20 mouse cellular contexts compared by ENCODE assay signal in the genomic region with DNA sequence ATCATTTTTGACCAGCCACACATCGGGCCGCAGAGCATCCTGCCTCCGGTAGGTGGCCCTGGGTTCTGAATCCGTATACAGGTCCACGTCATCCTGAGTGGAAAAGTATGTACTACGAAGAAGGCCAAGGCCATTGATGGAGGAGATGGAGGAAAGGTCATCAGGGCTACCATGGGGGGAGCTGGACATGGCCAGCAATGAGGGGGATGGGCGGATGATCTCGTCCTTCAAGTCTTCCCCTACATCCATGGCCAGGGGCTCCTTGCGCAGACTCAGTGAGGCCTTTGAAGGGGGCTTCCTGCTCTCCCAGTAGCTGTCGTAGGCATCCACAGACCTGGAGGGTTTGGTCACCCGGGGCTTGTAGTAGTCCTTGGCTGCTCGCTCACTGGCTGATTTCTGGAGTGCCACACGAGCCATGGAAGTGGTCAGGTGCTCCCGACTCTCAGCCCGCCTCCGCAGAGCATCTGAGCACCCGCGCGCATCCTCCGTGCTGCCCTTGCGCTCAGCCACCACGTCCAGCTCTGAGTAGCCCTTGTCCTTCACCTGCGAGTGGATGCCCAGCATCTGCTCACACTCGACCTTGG. TPM values are rescaled to one million over a fixed set of nuclear protein-coding genes. Genes with fewer than 3 reads are reported as not detected.
A peak's percentile ranks its signal among the peaks of the same experiment; 100 is the strongest.
DNase-seq lines count a peak whose midpoint lies in the region; ATAC-seq and TF ChIP-seq lines count a peak whose summit lies in the region.
"Had no signal": no experiment of that assay in that cellular context is flagged by ENCODE, and none has a peak within 500 bp of the region (broad histone marks: within the 10 kb centered on the region; RNA-seq: fewer than 3 reads in every experiment).

No protein-coding gene starts in this region.

- 92% methylated on average over 24 of the region's 24 CpGs for WGBS in forebrain, embryonic 12.5 days
- 95% methylated on average over 24 of the region's 24 CpGs for WGBS in forebrain, embryonic 13.5 days
- WGBS in intestine, embryonic 16.5 days = 94% methylated on average over 24 of the region's 24 CpGs
- 96% methylated on average over 24 of the region's 24 CpGs for WGBS in forebrain, postnatal 0 days

- H3K9ac ChIP-seq in forebrain, embryonic 12.5 days = no peak overlapping the region
- H3K9ac ChIP-seq in forebrain, embryonic 13.5 days = no peak overlapping the region
- H3K9ac ChIP-seq in intestine, embryonic 16.5 days (ENCODE audit: low read depth, low read length) = no peak overlapping the region
- no peak overlapping the region for H3K9ac ChIP-seq in forebrain, postnatal 0 days
- H3K9ac ChIP-seq: heart, embryonic 15.5 days; hindbrain, embryonic 14.5 days; neural tube, embryonic 13.5 days had no signal

- H3K27ac ChIP-seq in forebrain, embryonic 12.5 days = 0 out of 2 replicates have a peak overlapping the region, but pooled peaks have one; percentile 8
- no peak overlapping the region for H3K27ac ChIP-seq in forebrain, embryonic 13.5 days
- no peak overlapping the region for H3K27ac ChIP-seq in intestine, embryonic 16.5 days (ENCODE audit: low read length)
- H3K27ac ChIP-seq in forebrain, postnatal 0 days (ENCODE audit: low read depth, low read length) = no peak overlapping the region
- H3K27ac ChIP-seq: embryonic facial prominence, embryonic 10.5 days; heart, embryonic 15.5 days; hindbrain, embryonic 14.5 days; limb, embryonic 10.5 days; neural tube, embryonic 13.5 days had no signal

- no peak overlapping the region for H3K4me3 ChIP-seq in forebrain, embryonic 12.5 days (replicated peaks)
- H3K4me3 ChIP-seq in forebrain, embryonic 13.5 days = no peak overlapping the region
- H3K4me3 ChIP-seq in intestine, embryonic 16.5 days (ENCODE audit: low read length) = no peak overlapping the region
- H3K4me3 ChIP-seq in forebrain, postnatal 0 days (ENCODE audit: low read depth, low read length) = no peak overlapping the region
- H3K4me3 ChIP-seq: embryonic facial prominence, embryonic 10.5 days; heart, embryonic 15.5 days; limb, embryonic 10.5 days; neural tube, embryonic 13.5 days had no signal

- peaks cover 53% of the 10 kb centered on the region for H3K36me3 ChIP-seq in forebrain, embryonic 12.5 days (replicated peaks)
- peaks cover 58% of the 10 kb centered on the region for H3K36me3 ChIP-seq in forebrain, embryonic 13.5 days (ENCODE audit: poor library complexity, severe bottlenecking)
- H3K36me3 ChIP-seq in intestine, embryonic 16.5 days (ENCODE audit: control insufficient read depth, insufficient read depth, low read length) = peaks cover 10% of the 10 kb centered on the region; the same call in 1 of the 2 replicates
- H3K36me3 ChIP-seq in forebrain, postnatal 0 days (ENCODE audit: insufficient read depth) = peaks cover 39% of the 10 kb centered on the region

- peak; percentile 83 for DNase-seq in brain, adult 2 months (ENCODE audit: low read depth, low spot score)
- peak; percentile 85 for DNase-seq in cerebellum, adult 11-12 months
- DNase-seq in cerebellum, postnatal 10 days = peak; percentile 43 to 58
- no peak for DNase-seq in thymus, postnatal 4 days
- DNase-seq in forebrain, postnatal 0 days = no peak
- DNase-seq: heart, postnatal 4 days; liver; lung, postnatal 4 days; midbrain, embryonic 14.5 days had no signal

- no peak for TF ChIP-seq CTCF in forebrain, postnatal 0 days (IDR thresholded peaks at IDR 0.05; ENCODE audit: low read depth)

- H3K9me3 ChIP-seq in forebrain, embryonic 12.5 days = no peaks in the 10 kb centered on the region
- no peaks in the 10 kb centered on the region for H3K9me3 ChIP-seq in forebrain, embryonic 13.5 days (replicated peaks)
- no peaks in the 10 kb centered on the region for H3K9me3 ChIP-seq in intestine, embryonic 16.5 days (ENCODE audit: control insufficient read depth, low read length)
- no peaks in the 10 kb centered on the region for H3K9me3 ChIP-seq in forebrain, postnatal 0 days (ENCODE audit: low read length)
- H3K9me3 ChIP-seq: embryonic facial prominence, embryonic 10.5 days; heart, embryonic 15.5 days; limb, embryonic 10.5 days; neural tube, embryonic 13.5 days had no signal

- no peaks in the 10 kb centered on the region for H3K27me3 ChIP-seq in forebrain, embryonic 12.5 days
- H3K27me3 ChIP-seq in forebrain, embryonic 13.5 days = no peaks in the 10 kb centered on the region
- no peaks in the 10 kb centered on the region for H3K27me3 ChIP-seq in intestine, embryonic 16.5 days (replicated peaks; ENCODE audit: control insufficient read depth, insufficient read depth, low read length)
- no peaks in the 10 kb centered on the region for H3K27me3 ChIP-seq in forebrain, postnatal 0 days (ENCODE audit: insufficient read depth, low read length)
- H3K27me3 ChIP-seq: heart, embryonic 15.5 days; neural tube, embryonic 13.5 days had no signal

- H3K4me1 ChIP-seq in forebrain, embryonic 12.5 days = no peaks in the 10 kb centered on the region
- 0 out of 2 replicates have a peak, but pooled peaks cover 3% of the 10 kb centered on the region for H3K4me1 ChIP-seq in forebrain, embryonic 13.5 days
- peaks cover 28% of the 10 kb centered on the region for H3K4me1 ChIP-seq in intestine, embryonic 16.5 days (ENCODE audit: control insufficient read depth, insufficient read depth, low read length)
- H3K4me1 ChIP-seq in forebrain, postnatal 0 days (ENCODE audit: insufficient read depth) = no peaks in the 10 kb centered on the region
- H3K4me1 ChIP-seq: embryonic facial prominence, embryonic 10.5 days; limb, embryonic 10.5 days had no signal

- H3K4me2 ChIP-seq in forebrain, embryonic 12.5 days = no peak overlapping the region
- no peak overlapping the region for H3K4me2 ChIP-seq in forebrain, embryonic 13.5 days
- H3K4me2 ChIP-seq in intestine, embryonic 16.5 days (ENCODE audit: low read depth, low read length) = no peak overlapping the region
- no peak overlapping the region for H3K4me2 ChIP-seq in forebrain, postnatal 0 days (ENCODE audit: low read depth)
- H3K4me2 ChIP-seq: heart, embryonic 15.5 days; hindbrain, embryonic 14.5 days; neural tube, embryonic 13.5 days had no signal

- ATAC-seq in forebrain, embryonic 12.5 days (ENCODE audit: low FRiP score) = no peak
- no peak for ATAC-seq in forebrain, embryonic 13.5 days
- no peak for ATAC-seq in intestine, embryonic 16.5 days
- ATAC-seq in forebrain, postnatal 0 days = no peak
- ATAC-seq: inflammation-experienced regulatory T-cells, adult 6 months had no signal

RNA-seq across cellular contexts. Expression of a gene that starts 8.5 kb away (rescaled TPM):
- polyA plus RNA-seq in forebrain, embryonic 12.5 days (2016; fragmentation: Nextera tagmentation; extraction: Ambion mirVana) = 126 and 129 TPM in 2 replicates
- polyA plus RNA-seq in forebrain, embryonic 13.5 days (2015; fragmentation: Nextera tagmentation; extraction: Ambion mirVana) = 134 and 147 TPM in 2 replicates
- 75.7 and 76.5 TPM in 2 replicates for polyA plus RNA-seq in intestine, embryonic 16.5 days (2015; fragmentation: Nextera tagmentation; extraction: Ambion mirVana)
- 66.1 and 79.5 TPM in 2 replicates for total RNA-seq in forebrain, postnatal 0 days (2014; rRNA removed)
- 84.5 and 88.6 TPM in 2 replicates for polyA plus RNA-seq in forebrain, postnatal 0 days (2015; fragmentation: Nextera tagmentation; extraction: Ambion mirVana)

RNA-seq across cellular contexts. Expression of a gene that starts 8.8 kb away (rescaled TPM):
- 19.6 and 23.0 TPM in 2 replicates for polyA plus RNA-seq in forebrain, embryonic 12.5 days (2016; fragmentation: Nextera tagmentation; extraction: Ambion mirVana)
- polyA plus RNA-seq in forebrain, embryonic 13.5 days (2015; fragmentation: Nextera tagmentation; extraction: Ambion mirVana) = 21.3 and 24.4 TPM in 2 replicates
- 14.2 and 15.4 TPM in 2 replicates for polyA plus RNA-seq in intestine, embryonic 16.5 days (2015; fragmentation: Nextera tagmentation; extraction: Ambion mirVana)
- total RNA-seq in forebrain, postnatal 0 days (2014; rRNA removed) = 26.9 and 28.9 TPM in 2 replicates
- 31.8 and 36.6 TPM in 2 replicates for polyA plus RNA-seq in forebrain, postnatal 0 days (2015; fragmentation: Nextera tagmentation; extraction: Ambion mirVana)

RNA-seq across cellular contexts. Expression of a gene that starts 54.1 kb away (rescaled TPM):
- polyA plus RNA-seq in forebrain, embryonic 12.5 days (2016; fragmentation: Nextera tagmentation; extraction: Ambion mirVana) = 11.8 and 14.6 TPM in 2 replicates
- polyA plus RNA-seq in forebrain, embryonic 13.5 days (2015; fragmentation: Nextera tagmentation; extraction: Ambion mirVana) = 1.9 and 2.7 TPM in 2 replicates
- polyA plus RNA-seq in intestine, embryonic 16.5 days (2015; fragmentation: Nextera tagmentation; extraction: Ambion mirVana) = 15.6 TPM in 2 replicates
- total RNA-seq in forebrain, postnatal 0 days (2014; rRNA removed) = 1.3 and 1.4 TPM in 2 replicates
- polyA plus RNA-seq in forebrain, postnatal 0 days (2015; fragmentation: Nextera tagmentation; extraction: Ambion mirVana) = 3.3 and 4.4 TPM in 2 replicates
- total RNA-seq: common myeloid progenitor, adult 5-6 weeks; granulocyte monocyte progenitor cell, adult 5-6 weeks had no signal
- polyA plus RNA-seq: inflammation-experienced regulatory T-cells, adult 6 months had no signal

Comparison
In these comparisons a context has a peak if more than half of its experiments do, and no peak if none do; other contexts are left out.
1. DNase-seq: peak in brain, adult 2 months (single experiment), cerebellum, adult 11-12 months (single experiment) and cerebellum, postnatal 10 days (2 of 2); none in thymus, postnatal 4 days (single experiment) and forebrain, postnatal 0 days (single experiment).